Mouse (Mus musculus): ENCODE measurements around the gene Ubac1. TPM values are rescaled to one million over a fixed set of nuclear protein-coding genes. Genes with fewer than 3 reads are reported as not detected.
A peak's percentile ranks its signal among the peaks of the same experiment; 100 is the strongest.

Ubac1 gene
- total RNA-seq (2021) = 10 to 100 TPM; 71.6 to 76.9 TPM

DNA sequence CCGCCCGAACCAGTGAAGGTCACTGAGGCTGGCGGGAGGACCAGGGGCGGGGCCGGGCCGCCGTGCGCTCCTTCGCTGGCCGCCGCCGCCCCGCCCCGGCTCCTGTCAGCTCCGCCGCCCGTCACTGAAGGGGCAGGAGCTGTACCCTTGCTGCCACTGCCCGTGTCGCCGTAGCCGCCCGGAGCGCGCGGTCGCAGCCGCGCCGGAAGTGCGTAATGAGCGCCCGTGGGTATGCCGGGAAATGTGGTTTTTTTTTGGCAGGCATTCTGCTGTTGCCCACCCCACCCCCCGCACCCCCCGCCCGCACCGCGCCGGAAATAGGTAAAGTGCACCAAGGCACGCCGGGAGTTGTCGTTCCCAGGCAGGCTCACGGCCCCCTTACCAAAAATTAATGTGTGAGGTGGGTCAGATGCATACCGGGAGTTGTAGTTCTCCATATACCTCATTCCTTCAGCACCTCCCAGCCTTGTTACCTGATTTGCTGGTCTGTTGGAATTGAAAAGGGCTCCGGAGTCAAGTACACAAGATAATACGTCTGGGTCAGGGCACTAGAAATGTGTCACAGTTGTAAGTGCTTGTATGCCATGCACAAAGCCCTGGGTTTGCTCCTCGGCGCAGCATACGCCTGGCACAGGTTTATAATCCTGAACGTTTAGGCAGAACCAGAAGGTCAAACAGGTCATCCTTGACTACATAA, at the start of gene Ubac1:
Gene Ubac1, minus strand, starts transcription at position 187 of the 697 bp plus-strand sequence.
- peak; percentile 93 to 94 for DNase-seq
- intact Hi-C loops (cut with DNase I) = loop anchor here (2.0 kb wide), 1 partner anchor 37 kb away; no protein-coding TSS in a partner anchor

DNA sequence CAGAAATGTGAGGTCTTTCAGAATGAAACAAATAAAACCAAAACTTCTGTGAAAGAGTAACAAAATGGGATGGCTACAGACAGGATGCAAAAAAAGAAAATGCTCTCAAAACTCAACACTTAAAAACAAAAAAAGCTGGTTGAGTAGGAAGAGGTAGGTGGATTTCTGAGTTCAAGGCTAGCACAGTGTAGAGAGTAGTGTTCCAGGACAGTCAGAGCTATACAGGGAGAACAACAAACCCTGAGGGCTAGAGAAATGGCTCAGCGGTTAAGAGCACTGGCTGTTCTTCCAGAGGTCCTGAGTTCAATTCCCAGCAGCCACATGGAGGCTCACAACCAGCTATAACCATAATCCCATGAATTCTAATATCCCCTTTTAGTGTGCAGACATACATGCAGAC, 47.0 kb upstream of the Ubac1 start:
- intact Hi-C loops (cut with DNase I) = no loop called here
- DNase-seq = no peak

DNA sequence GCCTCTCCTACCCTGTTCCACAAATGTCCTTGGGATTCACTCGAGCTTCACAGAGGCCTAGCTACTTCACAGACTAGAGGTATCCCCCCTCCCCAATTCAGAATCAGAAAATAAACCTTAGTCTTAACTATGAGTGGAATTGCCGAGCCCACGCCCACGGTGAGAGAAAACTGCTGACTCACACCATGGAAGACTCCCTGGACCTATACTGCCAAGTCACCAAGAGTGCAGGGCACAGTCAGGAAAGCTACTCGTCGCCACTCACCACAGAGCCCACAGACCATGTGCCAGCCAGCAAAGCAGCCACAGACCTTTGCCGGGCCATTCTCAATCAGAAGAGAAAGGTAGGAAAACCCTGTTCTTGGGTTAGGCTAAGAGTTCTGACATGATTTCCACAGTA, 46.6 kb upstream of the Ubac1 start:
- intact Hi-C loops (cut with DNase I) = no loop called here

DNA sequence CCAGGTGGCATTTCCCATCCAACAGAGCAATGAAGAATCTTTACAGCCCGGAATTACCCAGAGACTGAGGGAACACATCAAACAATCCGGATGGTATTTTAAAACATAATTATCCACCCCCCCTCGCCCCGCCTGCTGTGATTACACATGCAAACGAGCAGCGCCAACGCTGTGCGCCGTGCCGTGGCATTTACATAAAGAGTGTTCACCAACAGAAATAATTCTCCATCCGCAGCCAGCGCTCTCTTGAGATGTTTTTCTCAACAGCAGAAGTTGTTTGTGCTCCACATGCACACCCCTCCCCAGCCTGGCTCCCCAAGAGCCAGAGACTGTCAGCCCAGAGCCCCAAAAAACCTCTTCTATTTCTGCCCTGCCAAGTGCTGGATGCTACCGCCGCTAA, 45.0 kb upstream of the Ubac1 start:
- DNase-seq = no peak
- intact Hi-C loops (cut with DNase I) = no loop called here

More for the DNA sequence above, 46.6 kb upstream of the Ubac1 start:
- no peak for DNase-seq

DNA sequence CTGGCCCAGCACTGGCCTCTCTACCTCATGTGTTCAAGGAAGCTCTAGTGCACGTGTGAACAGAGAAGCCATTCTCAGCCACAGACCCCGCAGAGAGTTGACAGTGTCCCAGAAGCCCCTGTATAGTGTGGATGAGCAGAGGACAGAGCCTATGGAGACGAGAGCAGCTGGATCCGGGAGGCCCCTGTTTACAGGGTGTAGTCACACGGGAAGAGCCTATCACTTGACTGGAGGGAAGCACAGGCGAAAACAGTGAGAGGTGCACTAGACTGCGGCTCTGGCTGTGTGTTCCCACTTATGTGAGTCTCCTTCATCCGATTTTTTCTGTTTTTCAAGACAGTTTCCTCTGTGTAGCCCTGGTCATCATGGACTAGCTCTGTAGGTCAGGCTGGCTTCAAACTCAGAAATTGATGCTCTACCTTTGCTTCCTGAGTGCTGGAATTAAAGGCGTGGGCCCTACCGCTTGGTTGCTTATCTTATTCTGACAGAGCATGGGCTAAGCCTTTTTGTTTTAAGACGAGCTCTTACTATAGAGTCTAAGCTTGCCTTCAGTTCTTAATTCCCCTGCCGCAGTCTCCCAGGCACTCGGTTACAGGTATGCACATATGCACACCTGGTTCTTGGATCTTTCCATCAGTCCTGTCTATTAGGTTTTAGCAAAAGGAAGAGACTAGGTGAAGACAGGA, 41.3 kb upstream of the Ubac1 start:
- intact Hi-C loops (cut with DNase I) = no loop called here
- no peak for DNase-seq

DNA sequence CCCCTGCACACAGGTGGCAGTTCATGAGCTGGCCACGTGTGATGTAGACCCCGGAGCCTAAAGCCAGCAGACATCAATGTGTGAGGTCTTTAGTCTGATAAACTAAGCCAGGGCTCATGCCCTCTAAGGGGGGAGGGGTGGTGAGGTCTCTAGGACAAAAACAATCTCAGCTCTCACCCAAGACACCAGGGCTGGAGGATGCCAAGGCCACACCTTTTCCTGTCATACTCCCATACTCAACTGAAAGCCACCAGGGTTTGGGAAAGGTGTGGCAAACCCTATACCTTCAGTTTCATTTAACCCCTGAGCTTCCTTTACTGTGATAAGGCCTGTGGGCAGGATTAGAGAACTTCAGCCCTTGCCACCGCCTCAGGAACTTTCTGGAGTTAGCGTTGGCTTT, 40.7 kb upstream of the Ubac1 start:
- DNase-seq = no peak
- intact Hi-C loops (cut with DNase I) = no loop called here

DNA sequence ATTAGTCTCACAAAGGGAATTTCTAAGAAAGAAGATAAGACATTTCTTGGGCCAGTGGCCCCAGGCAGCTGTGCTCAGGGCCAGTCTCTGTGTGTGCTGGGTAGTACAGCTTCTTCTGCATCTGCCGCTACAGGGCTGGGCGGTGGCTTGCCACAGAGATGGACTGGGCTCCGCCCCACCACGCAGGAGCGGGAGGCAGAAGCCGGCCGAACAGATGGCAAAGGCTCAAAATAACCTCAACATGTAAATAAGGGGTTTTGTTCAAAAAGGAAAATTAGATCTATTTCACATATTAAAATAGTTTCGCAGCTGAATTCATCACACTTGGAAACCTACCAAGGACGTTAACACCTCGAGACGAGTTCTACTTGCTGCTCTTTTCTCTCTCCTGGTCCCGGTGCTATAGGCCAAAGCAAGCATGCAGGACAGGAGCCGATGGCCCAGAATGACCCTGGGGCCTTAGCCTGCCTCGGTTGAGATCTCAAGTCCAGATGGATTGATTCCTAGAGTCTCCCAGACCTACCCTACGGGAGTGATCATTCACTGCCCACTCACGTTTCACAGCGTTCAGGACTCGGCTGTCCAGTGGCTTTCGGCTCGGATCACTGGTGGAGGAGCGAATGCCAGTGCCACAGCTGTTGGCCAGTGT, 39.6 kb upstream of the Ubac1 start:
- DNase-seq = no peak
- intact Hi-C loops (cut with DNase I) = no loop called here

DNA sequence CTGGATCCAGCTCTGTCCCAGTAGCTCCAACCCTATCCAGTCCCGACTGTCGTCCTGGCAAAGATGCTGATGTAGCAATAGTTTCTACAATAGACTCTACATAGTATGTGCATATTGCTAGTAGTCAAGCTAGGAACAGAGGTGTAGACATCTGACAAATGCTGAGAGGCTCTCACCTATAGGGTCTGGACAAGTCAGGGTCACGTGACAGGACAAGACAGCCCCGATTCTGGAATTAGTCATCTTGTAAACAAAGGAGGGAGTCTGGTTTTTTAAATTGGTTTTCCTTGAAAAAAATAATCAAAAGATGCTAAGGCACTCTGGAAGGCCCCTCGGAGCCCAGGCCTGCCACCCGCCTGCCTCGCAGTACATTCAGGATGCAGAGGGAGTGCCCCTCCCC, 35.5 kb upstream of the Ubac1 start:
- DNase-seq = no peak
- intact Hi-C loops (cut with DNase I) = loop anchor here (10.0 kb wide), 1 partner anchor 218 kb away; no protein-coding TSS in a partner anchor

DNA sequence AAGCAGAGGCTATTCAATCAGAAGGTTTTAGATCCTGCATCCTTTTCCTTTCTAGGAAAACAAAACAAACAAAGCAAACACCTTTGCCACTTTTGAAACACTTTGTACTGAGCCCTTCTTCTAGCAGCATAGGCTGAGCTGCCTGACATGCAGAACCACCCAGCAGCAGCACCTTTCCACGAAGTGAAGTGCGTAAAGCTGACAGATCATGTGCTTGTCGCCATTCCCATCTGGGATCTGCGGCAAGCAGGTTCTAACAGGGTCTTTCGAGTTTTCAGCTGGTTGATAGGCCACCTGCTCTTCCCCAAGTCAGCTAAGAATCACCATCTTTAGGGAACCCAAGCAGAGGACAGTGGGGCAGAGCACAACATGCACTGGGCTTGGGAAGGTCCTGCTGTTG, 34.7 kb upstream of the Ubac1 start:
- DNase-seq = no peak
- intact Hi-C loops (cut with DNase I) = loop anchor here (10.0 kb wide), 1 partner anchor 219 kb away; no protein-coding TSS in a partner anchor

DNA sequence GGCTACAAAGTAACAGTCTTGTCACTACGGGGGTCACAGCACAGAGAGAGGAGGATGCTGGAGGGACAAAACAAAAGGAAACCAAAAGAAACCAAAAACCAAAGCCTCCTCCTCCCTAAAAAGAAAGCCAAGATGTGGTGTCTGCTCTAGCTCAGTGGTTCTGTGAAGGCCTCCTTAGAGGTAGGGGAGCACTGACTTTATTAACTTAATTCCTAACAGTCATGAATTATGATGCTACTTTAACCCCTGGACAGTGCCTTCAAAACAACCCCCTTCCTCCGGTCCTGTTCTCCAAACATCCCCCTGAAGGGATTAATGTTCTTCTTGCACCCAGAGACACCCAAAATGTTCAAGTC, 34.2 kb upstream of the Ubac1 start:
- intact Hi-C loops (cut with DNase I) = loop anchor here (1.0 to 10.0 kb wide), 2 partner anchors 87 to 219 kb away; no protein-coding TSS in a partner anchor
- DNase-seq = no peak

DNA sequence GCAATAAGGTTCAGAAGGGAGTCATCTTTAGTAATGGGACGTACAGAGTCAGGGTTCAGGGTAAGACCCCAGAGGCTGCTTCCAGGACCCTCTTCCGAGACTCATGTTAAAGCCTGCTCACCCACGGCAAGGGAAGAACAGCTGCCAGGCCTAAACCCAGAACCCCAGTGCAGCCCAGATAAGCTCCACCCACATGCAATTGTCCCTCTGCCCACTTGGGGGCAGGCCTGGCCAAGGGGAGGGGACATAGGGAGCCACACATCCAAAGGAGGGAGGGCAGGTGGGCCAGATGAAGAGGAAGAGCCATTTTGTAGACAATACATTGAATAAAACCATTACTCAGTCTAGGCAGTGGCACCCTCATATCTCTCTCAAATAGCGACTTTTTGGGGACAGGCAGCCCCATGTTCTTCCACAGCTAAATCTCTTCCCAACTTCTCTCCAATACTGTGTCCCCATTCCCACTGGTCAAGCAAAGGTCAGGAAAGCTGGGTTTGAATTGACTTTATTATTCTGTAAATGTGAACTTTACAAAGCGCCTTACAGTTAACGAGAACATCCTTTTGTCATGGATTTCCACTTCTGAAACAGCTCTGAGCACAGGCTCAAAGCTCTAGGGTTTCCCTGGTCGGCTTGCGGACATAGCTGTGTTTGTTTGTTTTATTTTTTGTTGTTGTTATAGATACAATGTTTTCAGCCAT, 33.6 kb upstream of the Ubac1 start:
- intact Hi-C loops (cut with DNase I) = loop anchor here (1.0 to 10.0 kb wide), 2 partner anchors 87 to 220 kb away; no protein-coding TSS in a partner anchor
- DNase-seq = peak; percentile 67 to 80

DNA sequence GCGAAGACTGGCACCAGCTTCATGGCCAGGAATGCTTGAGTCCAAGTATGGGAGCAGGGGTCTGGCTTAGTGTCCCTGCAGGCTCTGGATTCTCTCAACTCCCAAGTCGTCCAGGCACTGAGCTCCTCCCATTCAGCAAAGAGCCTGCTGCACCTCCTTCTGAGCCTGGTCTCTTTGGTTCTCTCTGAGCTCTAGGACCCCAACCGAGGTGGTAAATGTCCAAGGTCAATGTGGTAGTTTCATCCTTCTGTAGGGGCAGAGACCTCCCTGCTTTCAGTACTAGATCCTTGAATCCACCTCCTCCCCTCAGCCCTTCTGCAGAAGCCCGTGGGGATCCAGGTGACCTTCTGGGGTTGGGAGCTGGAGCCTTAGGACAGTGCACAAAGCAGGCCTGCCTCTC, 31.3 kb upstream of the Ubac1 start:
- intact Hi-C loops (cut with DNase I) = loop anchor here (10.0 kb wide), 1 partner anchor 222 kb away; no protein-coding TSS in a partner anchor
- no peak for DNase-seq

DNA sequence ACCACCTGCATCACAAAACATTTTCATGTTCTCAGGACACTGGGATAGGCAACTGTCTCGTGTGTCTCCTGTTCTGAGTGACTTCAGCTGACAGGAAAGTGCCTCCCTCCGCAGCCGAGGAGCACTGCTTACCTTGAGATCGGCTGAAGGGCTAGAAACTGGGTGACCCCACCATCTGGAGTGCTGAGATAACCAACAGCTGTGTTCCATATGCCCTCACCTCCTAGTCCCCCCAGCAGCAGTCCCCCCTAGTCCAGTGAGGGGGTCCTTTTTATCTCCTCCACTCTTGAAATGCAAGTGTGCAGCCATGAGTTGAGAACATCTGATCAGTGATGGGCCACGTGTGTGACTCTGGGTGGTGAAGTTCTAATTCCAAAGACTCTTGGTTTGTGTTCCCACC, 27.3 kb upstream of the Ubac1 start:
- intact Hi-C loops (cut with DNase I) = no loop called here
- DNase-seq = no peak

DNA sequence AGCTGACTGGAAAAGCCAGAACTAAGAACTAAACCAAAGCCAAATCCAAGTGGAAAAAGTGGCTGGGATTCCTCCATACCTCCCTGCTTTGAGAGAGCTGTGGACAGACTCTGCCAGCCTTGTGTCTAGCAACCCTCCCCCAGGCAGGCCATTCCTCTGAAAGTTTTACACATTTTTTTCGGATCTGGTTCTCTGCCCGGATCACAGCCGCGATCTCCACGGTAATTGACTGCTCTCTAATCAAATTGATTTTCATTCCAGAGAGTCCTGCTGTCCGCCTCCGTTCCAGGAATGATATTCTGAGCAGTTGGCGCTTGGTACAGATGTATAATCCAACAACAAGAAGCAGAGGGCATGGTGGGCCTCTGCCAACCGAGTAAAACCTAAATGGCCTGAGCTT, 22.7 kb upstream of the Ubac1 start:
- DNase-seq = no peak
- intact Hi-C loops (cut with DNase I) = no loop called here

DNA sequence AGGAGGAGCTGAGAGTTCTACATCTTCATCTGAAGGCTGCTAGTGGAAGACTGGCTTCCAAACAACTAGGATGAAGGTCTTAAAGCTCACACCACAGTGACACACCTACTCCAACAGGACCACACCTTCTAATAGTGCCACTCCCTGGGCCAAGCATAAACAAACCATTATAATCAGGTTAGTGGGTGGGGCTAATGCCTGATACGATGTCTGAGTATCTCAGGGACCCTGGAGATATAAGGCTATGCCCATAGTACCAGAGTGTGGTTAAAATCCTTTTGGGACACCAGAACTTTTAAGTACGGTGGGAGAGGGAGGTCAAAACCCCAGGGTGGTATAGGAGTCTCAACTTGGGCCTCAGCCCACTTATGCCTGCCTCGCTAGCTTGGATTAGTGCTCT, 21.1 kb upstream of the Ubac1 start:
- DNase-seq = no peak
- intact Hi-C loops (cut with DNase I) = no loop called here

DNA sequence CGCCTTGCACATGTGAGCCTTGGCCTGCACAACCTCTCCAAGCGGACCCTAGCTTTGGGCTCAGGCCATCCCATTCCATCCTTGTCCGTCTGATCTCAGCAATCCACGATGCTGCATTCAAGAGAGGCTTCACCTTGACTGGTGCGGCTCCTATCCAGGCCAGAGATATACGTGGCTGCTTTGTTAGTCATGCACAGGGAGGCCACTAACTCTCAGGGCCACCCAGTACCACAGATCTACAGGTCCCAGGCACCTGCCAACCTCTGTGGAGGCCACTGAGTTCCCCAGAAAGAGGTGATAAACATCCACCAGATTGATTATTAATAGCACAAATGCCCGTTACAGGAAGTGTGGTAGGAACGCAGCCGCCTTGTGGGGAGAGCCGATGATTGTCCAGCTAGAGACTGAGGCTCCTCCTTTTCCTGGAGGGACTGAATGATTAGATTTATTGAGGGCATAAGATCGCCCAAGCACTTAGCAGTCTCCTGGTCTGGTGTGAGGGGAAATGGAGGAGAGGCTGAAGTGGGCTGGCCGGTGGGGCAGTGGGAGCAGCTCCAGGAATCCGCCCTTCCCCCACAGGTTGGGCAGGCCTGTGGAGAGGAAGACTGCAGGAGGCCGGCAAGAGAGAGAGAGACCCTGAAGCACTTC, 19.7 kb upstream of the Ubac1 start:
- DNase-seq = no peak
- intact Hi-C loops (cut with DNase I) = no loop called here

DNA sequence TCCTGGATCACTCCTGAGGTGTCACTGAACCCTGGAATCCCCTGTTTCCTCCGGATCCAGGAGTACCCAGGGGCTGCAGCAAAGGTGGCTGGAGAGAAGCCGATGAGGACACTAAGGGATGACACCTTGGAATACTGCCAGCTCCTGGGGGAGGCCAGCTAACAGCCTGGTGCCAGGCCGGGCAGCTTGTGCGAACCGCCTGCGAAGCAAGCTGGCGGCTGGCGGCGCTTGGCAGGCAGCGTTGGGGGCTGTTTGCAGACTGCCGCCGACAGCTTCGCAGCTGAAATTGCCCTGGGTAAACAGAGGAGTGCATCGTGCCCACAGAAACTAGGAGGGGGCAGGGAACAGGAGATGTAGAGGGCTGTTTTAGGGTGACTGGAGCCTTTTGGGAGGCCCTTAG, 18.4 kb upstream of the Ubac1 start:
- intact Hi-C loops (cut with DNase I) = no loop called here
- DNase-seq = peak; percentile 23 to 33

DNA sequence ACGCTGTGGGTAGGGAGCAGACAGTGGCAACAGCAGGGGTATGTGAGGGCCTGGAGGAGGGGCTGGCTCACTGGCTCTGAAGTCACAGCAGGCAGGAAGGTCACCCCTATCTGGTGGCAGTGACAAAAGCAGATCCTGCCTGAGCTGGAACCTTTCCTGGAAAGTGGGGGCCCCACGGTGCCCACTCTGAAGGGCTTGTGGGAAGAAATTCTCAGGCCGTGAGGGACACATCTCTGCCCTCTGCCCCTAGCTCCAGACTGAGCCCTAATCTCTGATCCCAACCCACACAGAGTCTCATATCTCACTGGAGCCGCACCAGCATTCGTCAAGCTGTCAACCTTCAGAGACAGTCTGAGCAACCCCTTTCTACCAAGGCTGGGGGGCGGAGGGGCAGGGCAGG, 15.8 kb upstream of the Ubac1 start:
- intact Hi-C loops (cut with DNase I) = no loop called here
- peak; percentile 24 to 32 for DNase-seq

DNA sequence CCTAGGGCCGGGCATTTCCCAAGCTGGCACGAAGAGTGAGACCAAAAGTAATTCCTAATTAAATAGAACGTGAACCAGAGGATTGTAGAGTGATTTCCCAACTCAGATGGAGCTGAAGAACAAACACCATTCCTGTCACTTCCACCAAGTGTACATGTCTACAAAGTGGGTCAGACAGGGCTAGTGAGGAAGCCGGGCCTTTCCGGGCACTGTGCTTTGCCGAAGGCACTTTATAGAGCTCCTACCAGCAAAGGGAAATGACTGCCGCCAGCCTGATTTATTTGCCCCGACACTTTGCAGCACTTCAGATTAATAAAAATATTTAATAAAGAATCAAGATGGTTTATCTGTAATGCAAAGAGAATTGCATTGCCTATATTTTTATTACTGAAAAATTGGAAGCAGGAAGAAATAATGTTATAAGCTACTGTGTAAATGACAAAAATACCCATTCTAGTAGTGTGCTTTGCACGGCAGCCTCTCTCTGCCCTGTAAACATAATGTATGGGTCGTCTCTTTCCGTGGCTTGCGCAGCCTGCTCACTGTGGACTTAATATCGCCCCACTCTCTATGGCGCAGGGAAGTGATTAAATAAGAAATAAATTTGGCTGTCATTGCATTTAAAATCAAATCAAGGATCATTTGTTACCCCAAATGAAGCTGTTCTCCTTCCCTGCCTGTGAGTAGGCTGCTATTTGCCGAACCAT, 12.9 kb upstream of the Ubac1 start:
- DNase-seq = no peak
- intact Hi-C loops (cut with DNase I) = no loop called here

DNA sequence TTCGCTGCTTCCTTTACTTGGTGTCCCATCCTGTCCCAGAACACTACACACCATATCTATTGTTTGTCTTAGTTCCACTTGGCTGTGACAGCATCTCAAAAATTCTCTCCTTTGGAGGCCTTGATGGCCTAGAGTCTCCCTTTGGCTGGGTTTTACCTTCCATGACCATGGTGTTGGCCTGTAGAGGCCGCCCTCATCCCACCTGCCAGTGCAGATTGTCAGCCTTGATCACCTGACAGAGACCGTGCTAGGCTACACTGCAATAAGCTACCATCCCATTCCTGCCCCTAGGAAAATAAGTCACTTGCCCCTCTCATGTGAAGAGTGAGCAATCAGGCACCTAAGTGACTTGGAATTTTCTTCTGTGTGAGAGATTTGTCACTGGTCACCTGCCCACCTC, 8.7 kb upstream of the Ubac1 start:
- intact Hi-C loops (cut with DNase I) = no loop called here
- DNase-seq = no peak
